Mouse (Mus musculus): ENCODE measurements around the gene Ifnar1. TPM values are rescaled to one million over a fixed set of nuclear protein-coding genes. Genes with fewer than 3 reads are reported as not detected.

The Ifnar1 gene
- polyA plus RNA-seq, 1 experiment from 2014 or later: 69.6 TPM

GRCm38 (mm10) chr16:91555017-91555605, 70.1 kb downstream of the Ifnar1 start:
- peaks cover 21% of the 10 kb centered on the region for H3K36me3 ChIP-seq (ENCODE audit: control insufficient read depth, insufficient read depth, low read length)
- H3K4me3 ChIP-seq (ENCODE audit: low read length): no peak overlapping the region
- H3K9me3 ChIP-seq (ENCODE audit: control insufficient read depth, low read length): no peaks in the 10 kb centered on the region
- H3K27me3 ChIP-seq (ENCODE audit: control insufficient read depth, insufficient read depth, low read length): no peaks in the 10 kb centered on the region
- no peak overlapping the region for H3K9ac ChIP-seq (ENCODE audit: low read depth, low read length)
- H3K27ac ChIP-seq (ENCODE audit: low read depth, low read length): no peak overlapping the region
- 77% methylated on average over 8 of the region's 8 CpGs for WGBS
- peaks cover 36% of the 10 kb centered on the region for H3K4me1 ChIP-seq (ENCODE audit: control insufficient read depth, insufficient read depth, low read length)
- ATAC-seq (ENCODE audit: low FRiP score, low TSS enrichment): no peak
- no peak overlapping the region for H3K4me2 ChIP-seq (replicated peaks; ENCODE audit: low read depth, low read length)

GRCm38 (mm10) chr16:91556659-91557058, 71.6 kb downstream of the Ifnar1 start:
- ATAC-seq (ENCODE audit: low FRiP score, low TSS enrichment): 0 out of 2 replicates have a peak, but pooled peaks have one; percentile 2
- Histone ChIP-seq H3K36me3 (ENCODE audit: control insufficient read depth, insufficient read depth, low read length) (peaks cover 32% of the 10 kb centered on the region), H3K4me2 (replicated peaks; ENCODE audit: low read depth, low read length) (no peak overlapping the region; the same call in 1 of the 2 replicates), H3K27ac (ENCODE audit: low read depth, low read length) (peak overlapping the region; percentile 77), H3K4me1 (ENCODE audit: control insufficient read depth, insufficient read depth, low read length) (peaks cover 29% of the 10 kb centered on the region), H3K27me3 (ENCODE audit: control insufficient read depth, insufficient read depth, low read length) (no peaks in the 10 kb centered on the region), H3K4me3 (ENCODE audit: low read length) (no peak overlapping the region), H3K9ac (ENCODE audit: low read depth, low read length) (no peak overlapping the region), H3K9me3 (ENCODE audit: control insufficient read depth, low read length) (no peaks in the 10 kb centered on the region)
- 29% methylated on average over 15 of the region's 15 CpGs for WGBS

Small RNAs within 50 kb of the gene (microRNA-seq; reads per million reads assigned to microRNA genes)
- not detected for gene Mir6367

Other genes starting within 250 kb of the Ifnar1 start
- not detected in 2 replicates for gene Olig1, start 215.5 kb upstream of the Ifnar1 start, polyA plus RNA-seq (2014; fragmentation: Nextera tagmentation; extraction: Ambion mirVana)
- gene Ifnar2, start 112.5 kb upstream of the Ifnar1 start, polyA plus RNA-seq (2014; fragmentation: Nextera tagmentation; extraction: Ambion mirVana): 43.7 and 47.2 TPM in 2 replicates
- not detected in 2 replicates for gene Gm21970, start 93.5 kb upstream of the Ifnar1 start, polyA plus RNA-seq (2014; fragmentation: Nextera tagmentation; extraction: Ambion mirVana)
- 17.4 and 21.3 TPM in 2 replicates for gene Il10rb, start 79.1 kb upstream of the Ifnar1 start, polyA plus RNA-seq (2014; fragmentation: Nextera tagmentation; extraction: Ambion mirVana)
- 36.0 and 45.7 TPM in 2 replicates for gene Ifngr2, start 61.8 kb downstream of the Ifnar1 start, polyA plus RNA-seq (2014; fragmentation: Nextera tagmentation; extraction: Ambion mirVana)
- gene Tmem50b, start 112.6 kb downstream of the Ifnar1 start, polyA plus RNA-seq (2014; fragmentation: Nextera tagmentation; extraction: Ambion mirVana): 20.0 and 34.7 TPM in 2 replicates
- gene Dnajc28, start 133.8 kb downstream of the Ifnar1 start, polyA plus RNA-seq (2014; fragmentation: Nextera tagmentation; extraction: Ambion mirVana): 2.9 and 3.0 TPM in 2 replicates
- 90.5 and 128 TPM in 2 replicates for gene Gart, start 161.7 kb downstream of the Ifnar1 start, polyA plus RNA-seq (2014; fragmentation: Nextera tagmentation; extraction: Ambion mirVana)
- 160 and 167 TPM in 2 replicates for gene Son, start 162.3 kb downstream of the Ifnar1 start, polyA plus RNA-seq (2014; fragmentation: Nextera tagmentation; extraction: Ambion mirVana)
- 21.1 and 25.6 TPM in 2 replicates for gene Donson, start 203.5 kb downstream of the Ifnar1 start, polyA plus RNA-seq (2014; fragmentation: Nextera tagmentation; extraction: Ambion mirVana)
- gene Cryzl1, start 243.7 kb downstream of the Ifnar1 start, polyA plus RNA-seq (2014; fragmentation: Nextera tagmentation; extraction: Ambion mirVana): 77.3 and 82.4 TPM in 2 replicates
- gene Itsn1, start 244.0 kb downstream of the Ifnar1 start, polyA plus RNA-seq (2014; fragmentation: Nextera tagmentation; extraction: Ambion mirVana): 18.8 and 27.7 TPM in 2 replicates

All from kidney, embryonic 14.5 days (tissue).